Mouse (Mus musculus): ENCODE data around the gene Mpl. TPM values are rescaled to one million over a fixed set of nuclear protein-coding genes. Genes with fewer than 3 reads are reported as not detected.
A peak's percentile ranks its signal among the peaks of the same experiment; 100 is the strongest.

Gene Mpl
- polyA plus RNA-seq (2015; fragmentation: Nextera tagmentation; extraction: Ambion mirVana), result 0.24 and 0.62 TPM in 2 replicates

GRCm38 (mm10) chr4:118457345-118457975 is at the start of gene Mpl:
Mpl (minus strand) TSS chr4:118457513.
- 61% methylated on average over 9 of the region's 9 CpGs for WGBS
- H3K27me3 ChIP-seq, result no peaks in the 10 kb centered on the region

DNA sequence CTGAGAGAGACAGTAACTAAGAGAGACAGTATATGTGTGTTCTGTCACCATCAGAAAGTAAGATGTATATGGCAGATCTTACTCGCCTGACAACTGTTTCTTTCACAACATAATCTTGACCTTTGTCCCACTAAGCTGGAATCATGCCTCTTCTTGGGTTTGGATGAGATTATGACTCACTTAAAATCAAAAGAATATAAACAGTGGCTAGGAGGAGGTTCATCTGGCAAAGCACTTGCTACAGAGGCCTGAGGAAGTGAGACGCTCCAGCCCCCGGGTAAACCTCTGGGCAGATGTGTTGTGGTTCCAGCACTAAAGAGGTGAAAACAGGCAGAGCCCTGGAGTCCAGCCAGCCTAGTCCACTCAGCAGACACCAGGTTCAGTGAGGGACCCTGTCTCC is 48.2 kb upstream of the Mpl start:
- Histone ChIP-seq H3K27me3 (no peaks in the 10 kb centered on the region), H3K4me2 (no peak overlapping the region), H3K4me1 (0 out of 2 replicates have a peak, but pooled peaks cover 4% of the 10 kb centered on the region), H3K9ac (no peak overlapping the region), H3K4me3 (no peak overlapping the region), H3K9me3 (peaks cover 3% of the 10 kb centered on the region; the same call in 1 of the 2 replicates), H3K27ac (no peak overlapping the region), H3K36me3 (no peaks in the 10 kb centered on the region)
- 60% methylated on average over 3 of the region's 3 CpGs for WGBS
- ATAC-seq (ENCODE audit: insufficient number of reproducible peaks, low FRiP score, low TSS enrichment, low read depth), result no peak

More at GRCm38 (mm10) chr4:118457345-118457975, at the start of gene Mpl:
- no peak within 1 kb of the TSS for H3K9ac ChIP-seq
- H3K27ac ChIP-seq, result no peak within 1 kb of the TSS
- H3K4me2 ChIP-seq, result no peak within 1 kb of the TSS
- no peak within 1 kb of the TSS for H3K4me3 ChIP-seq
- ATAC-seq (ENCODE audit: insufficient number of reproducible peaks, low FRiP score, low TSS enrichment, low read depth), result no peak
- no peaks in the 10 kb centered on the region for H3K36me3 ChIP-seq
- no peaks in the 10 kb centered on the region for H3K4me1 ChIP-seq
- no peaks in the 10 kb centered on the region for H3K9me3 ChIP-seq

DNA sequence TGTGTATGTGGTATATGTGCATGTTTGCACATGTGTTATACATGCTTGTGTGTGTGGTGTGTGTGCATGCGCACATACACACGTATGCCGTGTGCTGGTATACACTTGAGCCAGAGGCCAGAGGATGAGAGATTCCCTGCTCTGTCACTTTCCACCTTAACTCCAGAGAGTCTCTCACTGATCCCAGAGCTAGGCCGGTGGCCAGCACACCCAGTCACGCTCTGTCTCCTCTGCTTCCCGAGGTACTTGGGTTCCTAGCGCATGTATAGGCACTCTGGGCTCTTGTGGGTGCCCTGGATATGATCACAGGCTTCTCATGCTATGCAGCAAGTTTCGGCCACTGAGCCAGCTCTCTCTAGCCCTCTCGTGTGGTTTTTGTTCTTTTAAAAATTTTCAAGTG is 43.5 kb upstream of the Mpl start:
- H3K4me3 ChIP-seq, result no peak overlapping the region
- H3K4me1 ChIP-seq, result no peaks in the 10 kb centered on the region
- no peaks in the 10 kb centered on the region for H3K36me3 ChIP-seq
- no peaks in the 10 kb centered on the region for H3K27me3 ChIP-seq
- no peak overlapping the region for H3K27ac ChIP-seq
- no peak overlapping the region for H3K9ac ChIP-seq
- no peak overlapping the region for H3K4me2 ChIP-seq
- no peak for ATAC-seq (ENCODE audit: insufficient number of reproducible peaks, low FRiP score, low TSS enrichment, low read depth)
- WGBS, result 67% methylated on average over 9 of the region's 9 CpGs
- H3K9me3 ChIP-seq, result peaks cover 3% of the 10 kb centered on the region; the same call in 1 of the 2 replicates

GRCm38 (mm10) chr4:118500171-118500724 is 42.9 kb upstream of the Mpl start:
- H3K4me2 ChIP-seq, result no peak overlapping the region
- no peak overlapping the region for H3K9ac ChIP-seq
- no peak overlapping the region for H3K4me3 ChIP-seq
- no peak for ATAC-seq (ENCODE audit: insufficient number of reproducible peaks, low FRiP score, low TSS enrichment, low read depth)
- peaks cover 3% of the 10 kb centered on the region; the same call in 1 of the 2 replicates for H3K9me3 ChIP-seq
- WGBS, result 35% methylated on average over 6 of the region's 6 CpGs
- no peak overlapping the region for H3K27ac ChIP-seq
- no peaks in the 10 kb centered on the region for H3K36me3 ChIP-seq
- no peaks in the 10 kb centered on the region for H3K27me3 ChIP-seq
- H3K4me1 ChIP-seq, result no peaks in the 10 kb centered on the region

GRCm38 (mm10) chr4:118490461-118490860 is 33.1 kb upstream of the Mpl start:
- H3K4me2 ChIP-seq, result no peak overlapping the region
- no peaks in the 10 kb centered on the region for H3K4me1 ChIP-seq
- no peaks in the 10 kb centered on the region for H3K27me3 ChIP-seq
- H3K4me3 ChIP-seq, result no peak overlapping the region
- no peaks in the 10 kb centered on the region for H3K36me3 ChIP-seq
- H3K27ac ChIP-seq, result no peak overlapping the region
- WGBS, result 89% methylated on average over 10 of the region's 10 CpGs
- ATAC-seq (ENCODE audit: insufficient number of reproducible peaks, low FRiP score, low TSS enrichment, low read depth), result no peak
- H3K9me3 ChIP-seq, result no peaks in the 10 kb centered on the region
- no peak overlapping the region for H3K9ac ChIP-seq

DNA sequence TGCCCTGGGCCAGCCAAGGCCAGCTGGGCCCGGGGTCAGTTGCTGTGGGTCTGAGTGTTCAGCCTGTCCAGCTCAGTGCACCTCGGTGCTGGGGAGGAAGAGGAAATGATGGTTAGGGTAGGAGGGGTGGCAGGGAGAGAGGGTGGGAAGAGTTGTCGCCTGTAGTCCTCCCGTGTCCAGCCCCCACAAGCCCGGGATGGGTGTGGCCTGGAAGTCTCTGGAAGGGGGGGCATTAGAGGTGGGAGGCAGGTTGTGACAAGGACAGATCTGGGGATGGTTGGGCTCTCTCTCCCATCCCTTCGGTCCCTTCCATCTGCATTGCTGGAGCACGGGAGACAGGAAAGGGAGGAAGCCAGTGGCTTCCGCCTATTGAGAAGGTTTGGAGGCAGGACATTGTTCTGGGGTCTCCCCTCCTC is 32.4 kb upstream of the Mpl start, which contains the start of gene Tie1:
TSS of gene Tie1 (minus strand) at position 345 of the 416 bp plus-strand sequence.
- H3K9ac ChIP-seq, result no peak within 1 kb of the TSS
- H3K36me3 ChIP-seq, result no peaks in the 10 kb centered on the region
- H3K4me2 ChIP-seq, result no peak within 1 kb of the TSS
- no peaks in the 10 kb centered on the region for H3K27me3 ChIP-seq
- no peaks in the 10 kb centered on the region for H3K4me1 ChIP-seq
- H3K27ac ChIP-seq, result no peak within 1 kb of the TSS
- no peak within 1 kb of the TSS for H3K4me3 ChIP-seq
- no peaks in the 10 kb centered on the region for H3K9me3 ChIP-seq
- peak; percentile 63 for ATAC-seq (ENCODE audit: insufficient number of reproducible peaks, low FRiP score, low TSS enrichment, low read depth)
- 64% methylated on average over 8 of the region's 8 CpGs for WGBS

- H3K36me3 ChIP-seq, result no peaks in the 10 kb centered on the region
- peaks cover 3% of the 10 kb centered on the region for H3K4me1 ChIP-seq
- no peaks in the 10 kb centered on the region for H3K27me3 ChIP-seq
- ATAC-seq (ENCODE audit: insufficient number of reproducible peaks, low FRiP score, low TSS enrichment, low read depth), result no peak
- H3K9ac ChIP-seq, result no peak overlapping the region
- 41% methylated on average over 15 of the region's 15 CpGs for WGBS
- H3K4me2 ChIP-seq, result no peak overlapping the region
- no peaks in the 10 kb centered on the region for H3K9me3 ChIP-seq
- no peak overlapping the region for H3K4me3 ChIP-seq
- no peak overlapping the region for H3K27ac ChIP-seq
These were observed 19.6 kb upstream of the Mpl start for GRCm38 (mm10) chr4:118476773-118477530.

DNA sequence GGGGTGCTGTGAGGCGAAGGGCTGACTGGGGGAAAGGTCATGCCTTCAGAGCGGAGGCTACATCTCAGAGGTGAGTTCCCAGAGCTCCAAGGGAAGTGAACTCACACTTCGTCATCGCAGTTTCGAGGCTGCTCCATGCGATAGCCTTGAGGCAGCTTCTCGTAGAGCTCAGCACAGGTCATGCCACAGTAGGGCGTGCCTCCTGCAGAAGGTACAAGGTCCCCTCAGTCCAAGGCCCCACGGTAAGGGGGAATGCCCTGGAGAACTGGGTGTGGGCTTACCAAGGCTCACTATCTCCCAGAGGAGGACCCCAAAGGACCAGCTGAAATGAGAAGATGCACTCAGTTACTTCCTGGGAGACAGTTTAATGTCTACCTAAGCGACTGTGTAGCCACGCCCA is 15.4 kb upstream of the Mpl start:
- H3K27ac ChIP-seq, result no peak overlapping the region

DNA sequence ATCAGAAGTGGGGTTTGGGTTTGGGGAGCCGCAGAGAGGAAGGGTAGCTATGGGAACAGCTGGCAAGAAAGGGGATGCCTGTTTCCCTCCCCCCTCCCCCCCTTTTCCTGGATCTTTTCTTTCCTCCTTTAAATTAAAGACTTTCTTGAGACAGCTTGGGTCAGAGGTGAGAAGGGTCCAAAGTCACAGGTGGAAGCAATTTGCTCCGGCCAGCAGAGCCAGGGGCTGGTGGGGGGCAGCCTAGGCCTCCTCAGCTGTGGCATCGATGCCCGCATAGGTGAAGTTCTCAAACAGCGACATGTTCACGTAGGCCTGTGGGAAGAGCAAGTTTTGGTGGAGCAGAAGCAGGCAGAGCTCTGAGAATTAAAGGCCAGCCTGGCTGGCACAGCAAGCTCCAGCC is 14.0 kb upstream of the Mpl start:
- peaks cover 6% of the 10 kb centered on the region for H3K4me1 ChIP-seq
- no peak for ATAC-seq (ENCODE audit: insufficient number of reproducible peaks, low FRiP score, low TSS enrichment, low read depth)
- no peak overlapping the region for H3K4me3 ChIP-seq
- no peak overlapping the region for H3K4me2 ChIP-seq
- H3K27me3 ChIP-seq, result no peaks in the 10 kb centered on the region
- H3K36me3 ChIP-seq, result no peaks in the 10 kb centered on the region
- H3K9me3 ChIP-seq, result no peaks in the 10 kb centered on the region
- no peak overlapping the region for H3K27ac ChIP-seq
- WGBS, result 42% methylated on average over 6 of the region's 6 CpGs
- no peak overlapping the region for H3K9ac ChIP-seq

More for the DNA sequence above, 15.4 kb upstream of the Mpl start:
- H3K4me1 ChIP-seq, result peaks cover 9% of the 10 kb centered on the region
- 85% methylated on average over 11 of the region's 11 CpGs for WGBS
- no peak overlapping the region for H3K4me2 ChIP-seq
- H3K4me3 ChIP-seq, result no peak overlapping the region
- H3K36me3 ChIP-seq, result no peaks in the 10 kb centered on the region
- H3K9ac ChIP-seq, result no peak overlapping the region
- H3K27me3 ChIP-seq, result no peaks in the 10 kb centered on the region
- no peak for ATAC-seq (ENCODE audit: insufficient number of reproducible peaks, low FRiP score, low TSS enrichment, low read depth)
- H3K9me3 ChIP-seq, result no peaks in the 10 kb centered on the region

GRCm38 (mm10) chr4:118465697-118466163 is 8.4 kb upstream of the Mpl start:
- H3K36me3 ChIP-seq, result no peaks in the 10 kb centered on the region
- H3K4me1 ChIP-seq, result peaks cover 6% of the 10 kb centered on the region
- H3K9me3 ChIP-seq, result no peaks in the 10 kb centered on the region
- no peak overlapping the region for H3K27ac ChIP-seq
- WGBS, result 13% methylated on average over 11 of the region's 11 CpGs
- no peak overlapping the region for H3K4me3 ChIP-seq
- H3K27me3 ChIP-seq, result no peaks in the 10 kb centered on the region
- no peak overlapping the region for H3K4me2 ChIP-seq
- no peak for ATAC-seq (ENCODE audit: insufficient number of reproducible peaks, low FRiP score, low TSS enrichment, low read depth)
- H3K9ac ChIP-seq, result no peak overlapping the region

DNA sequence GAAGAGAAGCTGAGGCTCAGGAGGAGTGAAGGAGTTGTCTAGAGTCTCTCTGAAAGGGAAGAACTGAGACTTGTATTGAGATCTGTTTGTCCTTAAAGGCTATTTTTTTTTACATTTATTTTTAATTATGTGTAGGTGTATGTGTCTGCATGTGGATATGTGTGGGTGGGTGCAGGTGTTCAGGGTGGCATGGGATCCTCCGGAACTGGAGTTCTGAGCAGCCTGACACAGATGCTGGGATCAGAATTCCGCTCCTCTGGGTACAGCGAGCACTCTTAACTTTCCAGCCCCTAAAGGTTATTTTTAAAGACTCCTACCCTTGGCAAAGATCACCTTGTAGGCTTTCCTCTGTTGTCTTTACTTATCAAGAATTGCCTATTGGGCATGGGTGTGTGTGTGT is 7.6 kb upstream of the Mpl start:
- H3K9ac ChIP-seq, result no peak overlapping the region
- H3K4me1 ChIP-seq, result peaks cover 3% of the 10 kb centered on the region; the same call in 1 of the 2 replicates
- H3K27ac ChIP-seq, result no peak overlapping the region
- no peak overlapping the region for H3K4me3 ChIP-seq
- H3K4me2 ChIP-seq, result no peak overlapping the region
- 84% methylated on average over 3 of the region's 3 CpGs for WGBS
- no peaks in the 10 kb centered on the region for H3K9me3 ChIP-seq
- H3K36me3 ChIP-seq, result no peaks in the 10 kb centered on the region
- no peak for ATAC-seq (ENCODE audit: insufficient number of reproducible peaks, low FRiP score, low TSS enrichment, low read depth)
- no peaks in the 10 kb centered on the region for H3K27me3 ChIP-seq
